Mouse (Mus musculus) kidney, embryonic 14.5 days (tissue): ENCODE measurements around the gene Pla2g2f. TPM values are rescaled to one million over a fixed set of nuclear protein-coding genes. Genes with fewer than 3 reads are reported as not detected.

Experiments used
- ATAC-seq: fragments of 200-750 bp; cut with Nextera tagmentation; 2 replicates; pipeline ENCODE4 v1.8.0; 2017; ENCODE audit warnings: moderate number of reproducible peaks, mild to moderate bottlenecking, moderate TSS enrichment, moderate library complexity; ENCODE audit not compliant: low FRiP score, low TSS enrichment
- H3K27ac ChIP-seq: fragments of 300-500 bp; sonication (generic); 2 replicates; pipeline ENCODE4 v1.5.1; 2014; ENCODE audit warnings: low read depth, mild to moderate bottlenecking, low read length, moderate library complexity, mixed read lengths
- H3K27me3 ChIP-seq: fragments of 300-500 bp; sonication (generic); 2 replicates; pipeline ENCODE4 v1.6.1; 2014; ENCODE audit warnings: mild to moderate bottlenecking, low read length; ENCODE audit not compliant: control insufficient read depth, insufficient read depth
- H3K36me3 ChIP-seq: fragments of 300-500 bp; sonication (generic); 2 replicates; pipeline ENCODE4 v1.6.1; 2014; ENCODE audit warnings: low read length, mixed read lengths; ENCODE audit not compliant: control insufficient read depth, insufficient read depth
- H3K4me1 ChIP-seq: fragments of 300-500 bp; sonication (generic); 2 replicates; pipeline ENCODE4 v1.6.1; 2014; ENCODE audit warnings: low read length, mixed read lengths; ENCODE audit not compliant: control insufficient read depth, insufficient read depth
- H3K4me2 ChIP-seq: fragments of 300-500 bp; sonication (generic); replicated peaks from 2 replicates; pipeline ENCODE4 v1.6.1; 2014; ENCODE audit warnings: low read depth, mild to moderate bottlenecking, low read length
- H3K4me3 ChIP-seq: fragments of 300-500 bp; sonication (generic); 2 replicates; pipeline ENCODE4 v1.5.1; 2014; ENCODE audit warnings: mild to moderate bottlenecking, low read length
- H3K9ac ChIP-seq: fragments of 300-500 bp; sonication (generic); 2 replicates; pipeline ENCODE4 v1.6.1; 2014; ENCODE audit warnings: low read depth, mild to moderate bottlenecking, low read length, moderate library complexity
- H3K9me3 ChIP-seq: fragments of 300-500 bp; sonication (generic); 2 replicates; pipeline ENCODE4 v1.6.1; 2016; ENCODE audit warnings: low read length; ENCODE audit not compliant: control insufficient read depth
- WGBS: fragments of 180-500 bp; shearing (Covaris S2); extraction: QIAGEN DNeasy Blood & Tissue Kit; methylation state at CpG from one replicate; pipeline ENCODE4 v1.1.7; 2014; 5-methylcytosine and 5-hydroxymethylcytosine counted together
- polyA plus RNA-seq: library from polyadenylated mRNA; unstranded; fragments of >200 nt; fragmentation: Nextera tagmentation; extraction: Ambion mirVana; gene quantifications from 2 replicates; pipeline ENCODE4 v1.2.1, GENCODE M21; 2014

The Pla2g2f gene
- polyA plus RNA-seq = not detected in 2 replicates

- Histone ChIP-seq H3K4me3 (no peak within 1 kb of the TSS), H3K9me3 (no peaks in the 10 kb centered on the region), H3K9ac (no peak within 1 kb of the TSS), H3K27ac (no peak within 1 kb of the TSS), H3K36me3 (no peaks in the 10 kb centered on the region), H3K27me3 (no peaks in the 10 kb centered on the region), H3K4me1 (no peaks in the 10 kb centered on the region), H3K4me2 (no peak within 1 kb of the TSS)
- no peak for ATAC-seq
- 68% methylated on average over 8 of the region's 8 CpGs for WGBS
Measured at GRCm38 (mm10) chr4:138757416-138757815, at the start of gene Pla2g2f. TSS of gene Pla2g2f (minus strand) at chr4:138757626.

GRCm38 (mm10) chr4:138806920-138807541, 49.6 kb upstream of the Pla2g2f start:
- H3K4me3 ChIP-seq = no peak overlapping the region
- H3K9ac ChIP-seq = no peak overlapping the region
- 63% methylated on average over 7 of the region's 7 CpGs for WGBS
- no peak overlapping the region for H3K27ac ChIP-seq
- H3K36me3 ChIP-seq = no peaks in the 10 kb centered on the region
- no peak overlapping the region for H3K4me2 ChIP-seq
- H3K9me3 ChIP-seq = no peaks in the 10 kb centered on the region
- no peaks in the 10 kb centered on the region for H3K27me3 ChIP-seq
- no peaks in the 10 kb centered on the region for H3K4me1 ChIP-seq
- no peak for ATAC-seq

DNA sequence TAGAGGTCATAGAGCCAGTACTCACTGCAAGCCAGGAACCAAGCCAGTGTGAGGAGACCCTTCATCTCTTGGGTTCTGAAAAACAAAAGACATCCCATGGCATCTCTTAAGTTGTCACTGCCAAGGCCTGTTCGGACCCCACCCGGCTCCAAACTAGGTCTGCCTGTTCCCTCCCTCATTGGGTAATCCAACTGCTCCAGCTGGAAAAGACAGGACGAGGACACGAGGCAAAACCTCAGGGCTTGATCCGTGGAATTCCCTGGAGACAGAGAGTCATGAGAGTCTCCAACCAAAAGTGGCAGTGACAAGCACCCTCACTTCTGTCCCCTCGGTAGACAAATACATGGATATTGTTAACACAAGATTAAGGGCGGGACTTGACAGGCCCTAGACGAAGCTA, 48.7 kb upstream of the Pla2g2f start:
- H3K4me1 ChIP-seq = no peaks in the 10 kb centered on the region
- no peaks in the 10 kb centered on the region for H3K27me3 ChIP-seq
- no peak overlapping the region for H3K27ac ChIP-seq
- WGBS = 85% methylated on average over 8 of the region's 8 CpGs
- H3K9ac ChIP-seq = no peak overlapping the region
- no peaks in the 10 kb centered on the region for H3K36me3 ChIP-seq
- no peak overlapping the region for H3K4me3 ChIP-seq
- no peaks in the 10 kb centered on the region for H3K9me3 ChIP-seq
- no peak for ATAC-seq
- H3K4me2 ChIP-seq = no peak overlapping the region

DNA sequence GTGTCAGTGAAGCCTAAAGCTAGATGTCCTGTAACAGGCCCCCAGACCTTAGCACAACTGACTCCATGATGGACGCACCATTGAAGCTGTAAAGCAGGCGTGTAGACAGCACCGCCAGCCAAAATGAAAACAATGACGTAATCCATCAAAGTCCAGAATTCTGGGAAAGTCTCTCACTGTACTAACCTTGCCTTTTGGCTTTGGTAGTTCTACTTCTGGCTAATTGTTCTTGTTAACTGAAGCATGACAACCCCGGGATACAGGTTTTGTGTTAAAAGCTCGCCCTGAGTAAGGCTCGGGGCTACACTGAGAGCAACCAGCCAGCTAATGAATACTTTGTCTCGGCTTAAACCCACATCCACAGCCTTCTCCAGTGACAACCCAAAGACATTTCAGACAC, 47.8 kb upstream of the Pla2g2f start:
- 30% methylated on average over 8 of the region's 8 CpGs for WGBS
- H3K9me3 ChIP-seq = no peaks in the 10 kb centered on the region
- ATAC-seq = no peak

GRCm38 (mm10) chr4:138802917-138803316, 45.5 kb upstream of the Pla2g2f start:
- no peak for ATAC-seq
- Histone ChIP-seq H3K4me3 (no peak overlapping the region), H3K36me3 (no peaks in the 10 kb centered on the region), H3K27ac (no peak overlapping the region), H3K27me3 (no peaks in the 10 kb centered on the region), H3K9me3 (no peaks in the 10 kb centered on the region), H3K9ac (no peak overlapping the region), H3K4me2 (no peak overlapping the region), H3K4me1 (peaks cover 10% of the 10 kb centered on the region; the same call in 1 of the 2 replicates)
- 61% methylated on average over 11 of the region's 11 CpGs for WGBS

More for the DNA sequence above, 47.8 kb upstream of the Pla2g2f start:
- no peak overlapping the region for H3K27ac ChIP-seq
- H3K27me3 ChIP-seq = no peaks in the 10 kb centered on the region
- H3K4me2 ChIP-seq = no peak overlapping the region
- H3K36me3 ChIP-seq = no peaks in the 10 kb centered on the region
- no peak overlapping the region for H3K9ac ChIP-seq
- H3K4me1 ChIP-seq = peaks cover 2% of the 10 kb centered on the region; the same call in 1 of the 2 replicates
- H3K4me3 ChIP-seq = no peak overlapping the region

DNA sequence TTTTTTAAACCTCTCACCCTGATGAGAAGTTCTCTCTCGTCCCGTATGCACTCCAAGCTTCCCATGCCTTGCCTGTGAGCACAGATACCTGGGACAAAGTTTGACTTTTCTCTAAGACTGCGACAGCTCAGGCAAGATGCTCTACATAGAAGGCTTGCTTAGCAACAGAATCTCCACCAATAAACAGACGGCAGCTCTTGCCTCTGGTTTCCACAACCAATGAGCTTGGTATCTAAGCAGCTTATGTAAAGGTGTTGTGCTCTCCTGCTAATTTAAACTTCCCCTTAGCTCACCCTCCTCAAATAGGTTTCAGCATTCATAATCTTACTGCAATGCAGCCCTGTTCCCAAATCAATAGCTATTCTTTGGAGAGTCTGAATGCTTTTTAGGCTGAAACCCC, 44.2 kb upstream of the Pla2g2f start:
- H3K27me3 ChIP-seq = no peaks in the 10 kb centered on the region
- peaks cover 12% of the 10 kb centered on the region; the same call in 1 of the 2 replicates for H3K4me1 ChIP-seq
- H3K27ac ChIP-seq = no peak overlapping the region
- ATAC-seq = no peak
- H3K36me3 ChIP-seq = no peaks in the 10 kb centered on the region
- 77% methylated on average over 4 of the region's 4 CpGs for WGBS
- no peak overlapping the region for H3K9ac ChIP-seq
- no peaks in the 10 kb centered on the region for H3K9me3 ChIP-seq
- no peak overlapping the region for H3K4me3 ChIP-seq
- H3K4me2 ChIP-seq = no peak overlapping the region

DNA sequence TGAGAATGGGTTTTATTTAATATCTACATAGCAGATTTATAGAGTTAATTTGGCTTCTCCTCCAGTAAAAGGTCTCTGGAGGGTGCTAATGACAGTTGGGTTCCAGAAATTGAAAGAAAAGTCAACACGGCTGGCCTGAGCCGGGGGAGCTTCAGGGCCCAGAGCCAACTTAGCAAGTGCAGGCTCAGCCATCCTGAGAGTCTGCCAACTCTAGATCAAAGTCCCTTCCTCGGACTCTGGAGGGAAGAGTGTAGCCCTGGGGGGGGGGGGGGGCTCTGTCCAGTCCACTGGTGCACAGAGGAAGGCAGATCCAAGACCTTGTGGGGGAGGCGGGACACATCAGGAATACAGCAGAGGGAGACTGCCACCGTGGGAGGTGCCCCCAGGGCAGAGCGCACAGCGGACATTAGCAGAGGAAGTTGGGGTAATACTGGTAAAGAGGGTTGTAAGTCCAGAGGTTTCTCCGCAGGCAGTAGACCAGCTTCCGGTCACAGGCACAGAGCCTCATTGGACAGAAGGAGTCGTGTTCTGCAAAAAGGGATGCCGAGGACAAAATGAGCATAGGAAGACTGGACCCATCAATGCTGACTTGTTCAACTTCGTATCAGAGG, 42.8 kb upstream of the Pla2g2f start:
- Histone ChIP-seq H3K36me3 (no peaks in the 10 kb centered on the region), H3K27me3 (no peaks in the 10 kb centered on the region), H3K9ac (no peak overlapping the region), H3K4me3 (no peak overlapping the region), H3K27ac (no peak overlapping the region), H3K4me2 (no peak overlapping the region), H3K9me3 (no peaks in the 10 kb centered on the region), H3K4me1 (peaks cover 14% of the 10 kb centered on the region; the same call in 1 of the 2 replicates)
- 35% methylated on average over 12 of the region's 12 CpGs for WGBS
- ATAC-seq = peak; percentile 67

DNA sequence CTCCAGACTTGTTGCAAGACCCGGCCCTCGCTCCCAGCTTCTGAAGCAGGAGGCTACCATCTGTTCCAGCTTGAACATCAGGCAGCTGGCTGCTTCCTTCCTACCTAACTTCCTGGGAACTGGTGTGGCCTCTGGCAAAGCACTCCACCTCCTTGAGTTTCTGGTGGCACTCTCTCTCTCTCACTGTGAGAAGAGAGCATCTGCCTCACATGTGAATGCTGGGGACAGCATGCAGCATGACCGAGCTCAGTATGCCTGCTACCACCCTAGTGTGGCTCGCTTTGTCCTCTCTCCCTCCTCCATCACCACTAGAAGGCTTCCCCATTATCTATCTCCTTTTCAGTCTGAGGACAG, 39.8 kb upstream of the Pla2g2f start:
- 70% methylated on average over 4 of the region's 4 CpGs for WGBS
- Histone ChIP-seq H3K27me3 (no peaks in the 10 kb centered on the region), H3K36me3 (no peaks in the 10 kb centered on the region), H3K4me1 (peaks cover 14% of the 10 kb centered on the region; the same call in 1 of the 2 replicates), H3K9ac (no peak overlapping the region), H3K9me3 (no peaks in the 10 kb centered on the region), H3K4me2 (no peak overlapping the region), H3K27ac (no peak overlapping the region), H3K4me3 (no peak overlapping the region)
- no peak for ATAC-seq

GRCm38 (mm10) chr4:138796513-138797216, 39.2 kb upstream of the Pla2g2f start:
- Histone ChIP-seq H3K27ac (no peak overlapping the region), H3K4me3 (no peak overlapping the region), H3K36me3 (no peaks in the 10 kb centered on the region), H3K4me2 (no peak overlapping the region), H3K27me3 (no peaks in the 10 kb centered on the region), H3K9ac (no peak overlapping the region), H3K9me3 (no peaks in the 10 kb centered on the region), H3K4me1 (peaks cover 14% of the 10 kb centered on the region; the same call in 1 of the 2 replicates)
- no peak for ATAC-seq
- 43% methylated on average over 6 of the region's 6 CpGs for WGBS
